Mouse (Mus musculus): ENCODE results near the gene Pcca.

- TF ChIP-seq MYOG (IDR thresholded peaks at IDR 0.05; ENCODE audit: control insufficient read depth in 1 of 3, insufficient read depth in 1 of 3, insufficient read length in 2 of 3, low read depth in 2 of 3) (no peak), TCF12 (IDR thresholded peaks at IDR 0.05; ENCODE audit: insufficient read depth, poor library complexity, severe bottlenecking) (no peak), POLR2A (IDR thresholded peaks at IDR 0.05; ENCODE audit: insufficient read length, low read depth) (no peak), MYOD1 (IDR thresholded peaks at IDR 0.05; ENCODE audit: control insufficient read depth in 1 of 3, insufficient read length in 2 of 3, low read depth in 2 of 3) (no peak)
Measured at GRCm38 (mm10) chr14:122729431-122730073, 195.4 kb downstream of the Pcca start.

Data from myocyte (in vitro differentiated cells).